Mouse (Mus musculus) ES-E14 (cell line): Measurements from ENCODE around the gene Acad12.

ENCODE experiments used
- CHD2 ChIP-seq: IDR thresholded peaks from 2 replicates; pipeline ENCODE4 v1.6.1; 2014; ENCODE audit warnings: mild to moderate bottlenecking, low read depth, low read length, inconsistent platforms
- HCFC1 ChIP-seq: IDR thresholded peaks from 2 replicates; pipeline ENCODE4 v1.6.1; 2012; ENCODE audit warnings: low read length, inconsistent platforms, borderline replicate concordance; ENCODE audit not compliant: insufficient read depth
- MAFK ChIP-seq: IDR thresholded peaks from 2 replicates; pipeline ENCODE4 v1.6.1; 2014; ENCODE audit warnings: mild to moderate bottlenecking, low read depth, low read length, inconsistent platforms; ENCODE audit not compliant: insufficient read depth
- ZC3H11A ChIP-seq: IDR thresholded peaks from 2 replicates; pipeline ENCODE4 v1.6.1; 2012; ENCODE audit warnings: low read depth, mild to moderate bottlenecking, inconsistent platforms, low read length, borderline replicate concordance
- ZNF384 ChIP-seq: IDR thresholded peaks from 2 replicates; pipeline ENCODE4 v1.6.1; 2012; ENCODE audit warnings: low read depth, low read length, inconsistent platforms

GRCm38 (mm10) chr5:121663456-121663855 lies 44.7 kb upstream of the Acad12 start:
- no peak for TF ChIP-seq HCFC1
- no peak for TF ChIP-seq CHD2
- TF ChIP-seq ZNF384, result no peak
- no peak for TF ChIP-seq MAFK
- no peak for TF ChIP-seq ZC3H11A
